Mouse (Mus musculus) layer of hippocampus, adult 6 months (tissue): ENCODE results near the gene Zfp57. TPM values are rescaled to one million over a fixed set of nuclear protein-coding genes. Genes with fewer than 3 reads are reported as not detected.

Experiments used
- long read RNA-seq, 2 experiments: library from polyadenylated mRNA; unstranded; transcript quantifications; one replicate each; pipeline ENCODE4 v2.0.0; 2019 to 2020
- polyA plus RNA-seq: library from polyadenylated mRNA; unstranded; fragments of <200 nt; fragmentation: Nextera tagmentation; gene quantifications from 2 replicates; pipeline ENCODE4 v1.2.3, GENCODE M21; 2021

The Zfp57 gene
- 0.85 and 1.7 TPM in 2 replicates for polyA plus RNA-seq
- long read RNA-seq, experiment 1, result 0 reads
- long read RNA-seq, experiment 2, transcript Zfp57-201 (5 exons, 1,749 nt), result major isoform, 6 of 11 reads
- long read RNA-seq, experiment 2, partial matches to known transcripts, result 1 of 11 reads
- long read RNA-seq, experiment 2, other reads (novel, unspliced or antisense), result 0 of 11 reads

DNA sequence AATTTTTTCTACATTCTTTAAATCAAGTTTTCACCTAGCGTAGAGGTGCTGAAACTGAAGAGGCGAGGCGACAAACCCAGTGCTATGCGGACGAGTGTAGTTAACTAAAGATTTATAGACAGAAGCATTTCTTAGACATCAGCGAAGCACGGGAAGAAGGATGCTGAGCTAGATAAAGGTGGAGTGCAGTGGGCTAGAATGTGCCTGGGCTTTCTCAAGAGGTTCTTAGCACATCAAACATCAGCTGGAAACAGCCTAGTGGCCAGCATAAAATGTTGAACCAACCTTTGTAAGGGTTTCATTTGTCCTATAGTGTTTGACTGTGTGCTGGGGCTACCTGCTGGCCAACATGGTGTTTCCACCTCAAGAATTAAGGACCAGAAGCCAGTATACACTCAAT is at the start of gene Zfp57:
Gene Zfp57 (plus strand): TSS at position 301 of the 400 bp plus-strand sequence.

DNA sequence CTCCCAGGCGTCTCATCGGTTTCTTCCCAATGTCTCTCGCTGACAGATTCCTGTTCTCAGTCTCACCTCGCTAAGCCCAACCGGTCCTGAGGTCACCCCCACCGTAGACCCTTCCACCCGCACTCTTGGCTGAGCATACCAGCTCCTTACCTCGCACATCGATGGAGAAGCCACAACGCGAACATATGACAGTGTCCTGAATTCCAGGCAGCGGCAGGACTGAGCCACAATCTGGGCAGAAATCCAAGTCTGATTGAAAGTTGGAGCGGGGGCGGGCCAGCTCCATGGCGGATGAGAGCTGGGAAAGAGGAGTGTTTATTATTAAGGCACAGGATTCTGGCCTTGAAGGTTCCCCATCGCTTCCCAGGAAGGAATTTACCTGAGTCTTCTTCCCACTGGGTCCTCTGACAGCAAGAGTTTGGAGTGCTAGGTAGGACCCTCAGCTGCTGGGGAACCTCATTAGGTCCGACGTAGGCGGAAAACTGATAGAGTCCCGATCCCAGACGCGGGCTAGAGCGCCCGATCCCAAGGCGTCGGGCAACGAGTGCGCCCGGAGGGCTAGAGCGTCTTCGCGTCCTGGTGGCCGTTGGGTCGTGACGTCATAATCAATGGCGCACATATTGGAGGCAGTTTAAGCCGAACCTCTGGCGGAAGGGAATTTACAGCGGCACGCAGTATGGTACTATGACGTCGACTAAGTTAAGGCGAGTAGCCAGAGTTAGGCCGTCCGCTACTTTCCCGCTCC is 42.8 kb upstream of the Zfp57 start, which contains the start of the genes Znrd1 and Znrd1as:
Gene Znrd1 (minus strand): TSS at position 561 of the 745 bp plus-strand sequence.
Gene Znrd1as (plus strand): TSS at position 594 of the 745 bp plus-strand sequence.

DNA sequence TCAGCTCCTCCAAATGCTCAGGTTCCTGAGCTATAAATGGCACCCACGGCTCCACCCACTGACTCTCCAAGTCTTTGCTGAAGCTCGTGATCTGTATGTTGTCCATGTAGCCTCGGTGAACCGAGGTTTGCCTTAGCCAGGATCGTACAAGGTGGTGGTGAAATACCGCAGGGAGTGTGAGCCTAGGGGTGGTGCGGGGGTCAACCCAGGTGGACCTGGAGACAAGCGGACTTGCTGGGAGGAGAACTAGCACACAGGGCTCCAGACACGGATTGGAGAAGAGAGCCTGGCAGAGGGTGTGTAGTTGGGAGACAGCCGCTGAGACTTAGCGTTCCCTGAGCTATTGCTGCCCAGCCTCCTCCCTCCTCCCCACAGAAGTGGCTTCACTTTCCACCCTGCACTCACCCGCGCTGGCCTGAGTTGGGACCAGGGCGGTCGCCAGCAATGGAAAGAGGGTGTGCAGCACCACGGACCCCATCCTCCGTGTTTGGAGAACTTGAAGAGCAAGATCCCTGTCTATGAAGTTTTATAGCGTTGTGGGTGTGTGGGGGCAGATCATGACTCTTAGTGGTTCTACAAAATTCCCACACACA is 19.6 kb upstream of the Zfp57 start, which contains the start of gene 2410137M14Rik:
Gene 2410137M14Rik (minus strand): TSS at position 17 of the 593 bp plus-strand sequence.

DNA sequence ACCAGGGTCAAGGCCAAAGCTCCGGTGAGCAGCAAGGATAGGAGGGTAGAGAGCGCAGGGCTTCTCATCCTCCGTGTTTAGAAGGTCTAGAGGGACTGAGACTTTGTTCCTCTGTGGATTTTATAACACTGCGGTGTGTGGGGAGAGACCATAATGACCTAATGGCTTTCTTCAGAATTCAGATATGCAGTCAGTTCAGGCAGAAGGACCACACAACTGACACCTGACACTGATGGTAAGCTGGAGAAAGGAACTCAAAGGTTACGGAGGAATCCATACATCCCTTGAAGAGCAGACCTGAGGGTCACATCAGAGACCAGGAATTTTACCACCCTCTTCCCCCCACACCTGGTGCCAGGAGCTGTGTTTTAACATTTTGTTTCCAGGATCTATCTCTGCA is 11.5 kb upstream of the Zfp57 start, which contains the start of gene H2-M5:
Gene H2-M5 (minus strand): TSS at position 101 of the 400 bp plus-strand sequence.

DNA sequence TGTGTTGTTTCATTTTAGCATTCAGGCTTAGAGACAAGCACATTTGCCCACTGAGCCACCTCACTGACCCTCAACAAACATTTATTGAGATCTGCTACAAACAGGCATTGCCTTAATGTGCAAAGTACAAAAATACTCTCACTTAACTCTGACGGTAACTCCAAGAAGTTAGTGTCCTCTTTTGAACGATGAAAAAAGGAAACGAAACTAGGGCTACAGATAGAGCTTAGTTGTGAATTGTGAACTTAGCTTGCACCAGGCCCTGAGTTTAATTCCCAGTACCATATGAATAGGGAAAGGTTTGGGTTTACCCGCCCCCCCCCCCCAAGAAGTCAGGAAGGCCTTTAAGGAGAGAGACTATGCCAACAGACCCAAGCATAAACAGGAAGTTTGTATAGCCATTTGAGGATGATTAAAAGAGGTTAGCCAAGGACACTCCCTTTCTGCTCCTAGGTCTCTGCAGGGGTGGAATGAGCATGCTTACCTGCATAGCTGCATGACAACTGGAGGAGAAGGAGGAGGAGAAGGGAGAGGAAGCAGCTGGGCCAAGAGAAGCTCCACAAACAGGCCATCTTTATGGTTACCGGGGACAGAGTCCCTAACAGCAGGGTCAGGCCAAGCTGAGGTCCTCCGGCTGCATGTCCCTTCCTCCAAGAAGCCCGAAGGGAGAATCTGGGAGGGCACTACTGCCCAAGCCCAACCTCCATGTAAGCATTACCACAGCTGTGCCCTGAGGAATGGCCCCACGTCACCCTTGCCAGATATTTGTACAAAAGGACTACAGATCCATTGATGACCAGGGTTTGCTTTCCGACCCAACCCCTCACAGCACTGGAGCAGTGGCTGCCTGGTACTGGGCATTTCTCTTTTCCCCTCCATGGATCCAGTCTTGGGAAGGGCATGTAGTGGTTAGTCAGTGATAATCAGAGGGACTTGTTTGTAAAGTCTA is 21.9 kb downstream of the Zfp57 start, which contains the start of gene Mog:
Gene Mog (minus strand): TSS at position 771 of the 949 bp plus-strand sequence.

DNA sequence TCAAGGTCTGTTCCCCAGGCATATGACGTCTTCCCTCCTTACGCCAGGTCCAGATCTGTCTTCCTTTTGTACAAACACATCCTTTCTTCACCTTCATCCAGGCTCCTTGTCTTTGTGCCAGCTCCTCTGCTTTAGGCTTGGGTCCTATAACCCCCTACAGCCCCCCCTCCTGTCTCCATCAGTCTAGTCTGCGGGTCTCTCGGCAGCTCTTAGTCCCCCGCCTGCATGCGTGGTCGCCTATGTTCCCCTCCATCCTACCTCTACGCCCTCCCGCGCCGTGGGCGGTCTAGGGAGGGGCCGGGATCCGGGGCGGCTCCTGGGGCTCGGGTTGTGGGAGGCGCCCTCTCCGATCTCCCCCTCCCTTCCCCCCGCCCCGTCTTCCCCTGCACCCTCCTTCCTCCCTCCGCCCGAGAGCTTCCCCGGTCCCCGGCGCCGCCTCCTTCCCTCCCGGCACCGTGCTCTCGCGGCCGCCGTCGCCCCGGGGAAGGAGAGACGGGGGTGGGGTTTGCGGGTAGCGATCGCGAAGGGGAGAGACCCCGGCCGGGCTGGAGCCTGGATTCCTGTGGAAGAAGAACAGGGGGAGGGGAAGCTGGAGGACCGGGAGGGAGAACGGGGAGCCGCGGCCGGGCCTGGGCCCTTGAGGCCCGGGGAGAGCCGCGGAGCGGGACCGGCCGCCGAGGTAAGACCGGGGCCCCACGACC is 44.8 kb downstream of the Zfp57 start, which contains the start of gene Gabbr1:
Gene Gabbr1 (plus strand): TSS at position 356 of the 701 bp plus-strand sequence.

Other genes starting within 250 kb of the Zfp57 start
- gene H2-M10.5, start 228.3 kb upstream of the Zfp57 start, polyA plus RNA-seq, result not detected in 2 replicates
- gene H2-M10.6, start 189.0 kb upstream of the Zfp57 start, polyA plus RNA-seq, result not detected in 2 replicates
- gene Trim26, start 164.0 kb upstream of the Zfp57 start, polyA plus RNA-seq, result 10.3 and 11.1 TPM in 2 replicates
- not detected in 2 replicates for gene Trim15, start 134.0 kb upstream of the Zfp57 start, polyA plus RNA-seq
- gene Trim10, start 131.6 kb upstream of the Zfp57 start, polyA plus RNA-seq, result not detected in 2 replicates
- not detected in 2 replicates for gene Trim40, start 111.0 kb upstream of the Zfp57 start, polyA plus RNA-seq
- gene Trim31, start 103.0 kb upstream of the Zfp57 start, polyA plus RNA-seq, result not detected in 2 replicates
- gene Rnf39, start 58.2 kb upstream of the Zfp57 start, polyA plus RNA-seq, result 4.9 and 5.6 TPM in 2 replicates
- 207 and 224 TPM in 2 replicates for gene Ppp1r11, start 49.4 kb upstream of the Zfp57 start, polyA plus RNA-seq
- 76.9 and 81.0 TPM in 2 replicates for gene Znrd1, start 42.6 kb upstream of the Zfp57 start, polyA plus RNA-seq
- 6.8 and 7.5 TPM in 2 replicates for gene Znrd1as, start 42.6 kb upstream of the Zfp57 start, polyA plus RNA-seq
- not detected in 2 replicates for gene 2410137M14Rik, start 19.9 kb upstream of the Zfp57 start, polyA plus RNA-seq
- gene H2-M5, start 11.6 kb upstream of the Zfp57 start, polyA plus RNA-seq, result 0.15 TPM in 1 of 2 replicates, not detected in the other
- 88.1 and 99.0 TPM in 2 replicates for gene Mog, start 22.2 kb downstream of the Zfp57 start, polyA plus RNA-seq
- 44.8 and 46.3 TPM in 2 replicates for gene Gabbr1, start 44.8 kb downstream of the Zfp57 start, polyA plus RNA-seq
- not detected in 2 replicates for gene Olfr90, start 87.3 kb downstream of the Zfp57 start, polyA plus RNA-seq
- gene Olfr91, start 97.1 kb downstream of the Zfp57 start, polyA plus RNA-seq, result not detected in 2 replicates
- not detected in 2 replicates for gene Olfr92, start 118.9 kb downstream of the Zfp57 start, polyA plus RNA-seq
- not detected in 2 replicates for gene Olfr93, start 160.3 kb downstream of the Zfp57 start, polyA plus RNA-seq
- not detected in 2 replicates for gene Ubd, start 192.7 kb downstream of the Zfp57 start, polyA plus RNA-seq
- not detected in 2 replicates for gene Olfr94, start 199.8 kb downstream of the Zfp57 start, polyA plus RNA-seq
- gene Olfr95, start 212.0 kb downstream of the Zfp57 start, polyA plus RNA-seq, result not detected in 2 replicates
- gene Olfr96, start 219.0 kb downstream of the Zfp57 start, polyA plus RNA-seq, result not detected in 2 replicates
- not detected in 2 replicates for gene Olfr97, start 236.2 kb downstream of the Zfp57 start, polyA plus RNA-seq